16 mouse cellular contexts compared by ENCODE assay signal in the genomic region with DNA sequence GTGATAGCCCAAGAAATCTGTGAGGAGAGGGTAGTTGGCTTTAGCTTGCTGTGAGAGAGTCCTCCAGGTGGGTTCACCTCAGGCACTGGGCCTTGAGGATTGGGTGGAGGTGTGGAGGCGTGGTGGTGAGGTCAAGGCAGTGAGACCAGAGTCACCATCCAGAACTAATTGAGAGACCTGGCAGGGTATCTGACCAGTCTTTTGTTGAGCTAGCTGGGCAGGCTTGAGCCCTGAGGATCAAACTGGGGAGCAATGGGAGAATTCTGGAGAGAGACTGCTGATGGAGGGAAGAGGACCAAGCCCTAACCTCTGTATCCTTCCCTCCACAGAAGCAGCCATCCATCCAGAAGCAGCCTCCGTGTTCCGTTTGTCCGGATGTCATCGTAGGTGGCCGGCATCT. TPM values are rescaled to one million over a fixed set of nuclear protein-coding genes. Genes with fewer than 3 reads are reported as not detected.
DNase-seq lines count a peak whose midpoint lies in the region; ATAC-seq and TF ChIP-seq lines count a peak whose summit lies in the region.
"Had no signal": no experiment of that assay in that cellular context is flagged by ENCODE, and none has a peak within 500 bp of the region (broad histone marks: within the 10 kb centered on the region; RNA-seq: fewer than 3 reads in every experiment).

No protein-coding gene starts in this region.

- 2% methylated on average over 6 of the region's 6 CpGs for WGBS in forebrain, embryonic 11.5 days
- 3% methylated on average over 6 of the region's 6 CpGs for WGBS in hindbrain, embryonic 16.5 days
- WGBS in neural tube, embryonic 15.5 days: 0% methylated on average over 6 of the region's 6 CpGs

- DNase-seq in left cerebral cortex, adult 2 months (ENCODE audit: extremely low spot score in 1 of 2, low spot score in 2 of 2): peak in 1 of 2 experiments; percentile 20
- no peak for DNase-seq in left cerebral cortex, postnatal 10 days (ENCODE audit: extremely low spot score in 1 of 2, low spot score in 2 of 2)
- DNase-seq in forebrain, embryonic 11.5 days (ENCODE audit: low spot score): peak; percentile 55
- DNase-seq in adrenal gland, postnatal 25 days: no peak
- DNase-seq in c-Kit-positive CD71-positive TER-119-positive erythroid progenitor cells, embryonic 14.5 days (ENCODE audit: low spot score): no peak
- DNase-seq: heart, adult 2 months; kidney, postnatal 14 days; spleen, adult 18-20 months; thymus, adult 18-20 months had no signal

- ATAC-seq in forebrain, embryonic 11.5 days (replicated peaks; ENCODE audit: low FRiP score): no peak
- no peak for ATAC-seq in hindbrain, embryonic 16.5 days
- ATAC-seq in neural tube, embryonic 15.5 days (ENCODE audit: low FRiP score): no peak
- no peak for ATAC-seq in megakaryocyte-erythroid progenitor cell, adult 5-6 weeks (replicated peaks; ENCODE audit: low FRiP score, low TSS enrichment, poor library complexity, severe bottlenecking)

- TF ChIP-seq CTCF in left cerebral cortex, adult 2 months (IDR thresholded peaks at IDR 0.05): no peak

- H3K9me3 ChIP-seq in forebrain, embryonic 11.5 days (ENCODE audit: control insufficient read depth, low read length): no peaks in the 10 kb centered on the region
- no peaks in the 10 kb centered on the region for H3K9me3 ChIP-seq in hindbrain, embryonic 16.5 days (ENCODE audit: control insufficient read depth, low read length)
- no peaks in the 10 kb centered on the region for H3K9me3 ChIP-seq in neural tube, embryonic 15.5 days (replicated peaks)
- H3K9me3 ChIP-seq: liver, embryonic 15.5 days had no signal

- peaks cover 24% of the 10 kb centered on the region for H3K27me3 ChIP-seq in forebrain, embryonic 11.5 days (ENCODE audit: control insufficient read depth, insufficient read depth, low read length)
- no peaks in the 10 kb centered on the region; the same call in none of the 2 replicates for H3K27me3 ChIP-seq in hindbrain, embryonic 16.5 days (replicated peaks; ENCODE audit: control insufficient read depth, insufficient read depth, low read length)
- H3K27me3 ChIP-seq in neural tube, embryonic 15.5 days (replicated peaks): peaks cover 12% of the 10 kb centered on the region; the same call in 1 of the 2 replicates

- H3K9ac ChIP-seq in forebrain, embryonic 11.5 days (ENCODE audit: low read length): peak overlapping the region; percentile 95
- peak overlapping the region; percentile 82 for H3K9ac ChIP-seq in hindbrain, embryonic 16.5 days (ENCODE audit: low read depth, low read length)
- peak overlapping the region; percentile 73 for H3K9ac ChIP-seq in neural tube, embryonic 15.5 days (replicated peaks)
- H3K9ac ChIP-seq: liver, embryonic 15.5 days had no signal

- peak overlapping the region; percentile 71 for H3K4me3 ChIP-seq in left cerebral cortex, adult 2 months
- peak overlapping the region; percentile 63 for H3K4me3 ChIP-seq in forebrain, embryonic 11.5 days (ENCODE audit: low read depth, low read length)
- peak overlapping the region; percentile 60 for H3K4me3 ChIP-seq in hindbrain, embryonic 16.5 days (ENCODE audit: low read length)
- peak overlapping the region; percentile 58 for H3K4me3 ChIP-seq in neural tube, embryonic 15.5 days (replicated peaks)
- H3K4me3 ChIP-seq: heart, adult 2 months; liver, embryonic 15.5 days had no signal

- H3K36me3 ChIP-seq in forebrain, embryonic 11.5 days (ENCODE audit: control insufficient read depth, insufficient read depth, low read length): no peaks in the 10 kb centered on the region; the same call in 1 of the 2 replicates
- peaks cover 3% of the 10 kb centered on the region; the same call in 1 of the 2 replicates for H3K36me3 ChIP-seq in hindbrain, embryonic 16.5 days (ENCODE audit: control insufficient read depth, insufficient read depth, low read length)
- H3K36me3 ChIP-seq in neural tube, embryonic 15.5 days: no peaks in the 10 kb centered on the region
- H3K36me3 ChIP-seq: liver, embryonic 15.5 days had no signal

- peak overlapping the region; percentile 93 for H3K27ac ChIP-seq in left cerebral cortex, adult 2 months
- H3K27ac ChIP-seq in forebrain, embryonic 11.5 days (ENCODE audit: low read depth, low read length): peak overlapping the region; percentile 99
- H3K27ac ChIP-seq in hindbrain, embryonic 16.5 days (ENCODE audit: low read depth, low read length): peak overlapping the region; percentile 96
- peak overlapping the region; percentile 98 for H3K27ac ChIP-seq in neural tube, embryonic 15.5 days (replicated peaks)
- H3K27ac ChIP-seq: heart, adult 2 months; liver, embryonic 15.5 days had no signal

- peaks cover 12% of the 10 kb centered on the region for H3K4me1 ChIP-seq in forebrain, embryonic 11.5 days (replicated peaks; ENCODE audit: control insufficient read depth, insufficient read depth, low read length)
- H3K4me1 ChIP-seq in hindbrain, embryonic 16.5 days (ENCODE audit: control insufficient read depth, insufficient read depth, low read depth, low read length): peaks cover 55% of the 10 kb centered on the region
- peaks cover 61% of the 10 kb centered on the region for H3K4me1 ChIP-seq in neural tube, embryonic 15.5 days

- intact Hi-C loops in left cerebral cortex, adult 2 months (cut with DNase I): no loop called here
- intact Hi-C loops in left cerebral cortex, postnatal 10 days (cut with DNase I): no loop called here

- peak overlapping the region; percentile 79 for H3K4me2 ChIP-seq in forebrain, embryonic 11.5 days (ENCODE audit: low read depth, low read length, severe bottlenecking)
- peak overlapping the region; percentile 79 for H3K4me2 ChIP-seq in hindbrain, embryonic 16.5 days (ENCODE audit: low read length)
- peak overlapping the region; percentile 62 for H3K4me2 ChIP-seq in neural tube, embryonic 15.5 days
- H3K4me2 ChIP-seq: liver, embryonic 15.5 days had no signal

RNA-seq across cellular contexts. Expression of gene Rhbg, which starts 45.2 kb away (rescaled TPM):
- not detected for total RNA-seq in left cerebral cortex, adult 2 months (2021)
- under 1 TPM; 0.26 to 0.41 TPM for total RNA-seq in left cerebral cortex, postnatal 10 days (2021)
- polyA plus RNA-seq in forebrain, embryonic 11.5 days (2014; fragmentation: Nextera tagmentation; extraction: Ambion mirVana): 0.36 TPM in 1 of 2 replicates, not detected in the other
- 0.52 and 0.99 TPM in 2 replicates for polyA plus RNA-seq in hindbrain, embryonic 16.5 days (2015; fragmentation: Nextera tagmentation; extraction: Ambion mirVana)
- polyA plus RNA-seq in neural tube, embryonic 15.5 days (2015; fragmentation: Nextera tagmentation; extraction: Ambion mirVana): 0.78 and 0.83 TPM in 2 replicates
- total RNA-seq in adrenal gland, postnatal 25 days (2021): 4.0 and 4.4 TPM in 2 replicates
- total RNA-seq in megakaryocyte-erythroid progenitor cell, adult 5-6 weeks (2014; fragmentation: Nextera tagmentation): not detected in 2 replicates
- not detected in 2 replicates for total RNA-seq in megakaryocyte-erythroid progenitor cell, adult 5-6 weeks (2017)
- total RNA-seq: heart, adult 2 months; left cerebral cortex, postnatal 36 days; megakaryocyte, adult 5-6 weeks had no signal
- polyA plus RNA-seq: C2C12 had no signal
